Mouse (Mus musculus): ENCODE results near the gene Ggcx. TPM values are rescaled to one million over a fixed set of nuclear protein-coding genes. Genes with fewer than 3 reads are reported as not detected.

The Ggcx gene
- polyA plus RNA-seq, 1 experiment from 2014 or later: 36.0 TPM

- peak; percentile 59 for ATAC-seq (replicated peaks; ENCODE audit: low FRiP score)
- H3K36me3 ChIP-seq: peaks cover 30% of the 10 kb centered on the region
- H3K27ac ChIP-seq: peak overlapping the region; percentile 96
- peak overlapping the region; percentile 65 for H3K4me2 ChIP-seq
- peaks cover 43% of the 10 kb centered on the region for H3K4me1 ChIP-seq
- no peaks in the 10 kb centered on the region for H3K9me3 ChIP-seq (replicated peaks)
- H3K9ac ChIP-seq: peak overlapping the region; percentile 67
- H3K4me3 ChIP-seq (replicated peaks): peak overlapping the region; percentile 51
- H3K27me3 ChIP-seq: no peaks in the 10 kb centered on the region
- WGBS: 16% methylated on average over 13 of the region's 13 CpGs
Measured at GRCm38 (mm10) chr6:72389471-72389940, 24.6 kb upstream of the Ggcx start.

GRCm38 (mm10) chr6:72389941-72390771, 24.0 kb upstream of the Ggcx start, which contains the start of gene Vamp8:
Vamp8 (minus strand) TSS chr6:72390703.
- no peaks in the 10 kb centered on the region for H3K27me3 ChIP-seq
- H3K9ac ChIP-seq: peak within 1 kb of the TSS; percentile 67
- H3K4me1 ChIP-seq: peaks cover 43% of the 10 kb centered on the region
- H3K27ac ChIP-seq: peak within 1 kb of the TSS; percentile 96
- ATAC-seq (replicated peaks; ENCODE audit: low FRiP score): peak; percentile 82
- H3K36me3 ChIP-seq: peaks cover 23% of the 10 kb centered on the region
- no peaks in the 10 kb centered on the region for H3K9me3 ChIP-seq (replicated peaks)
- under 1% methylated on average over 33 of the region's 33 CpGs for WGBS
- H3K4me3 ChIP-seq (replicated peaks): peak within 1 kb of the TSS; percentile 51
- peak within 1 kb of the TSS; percentile 65 for H3K4me2 ChIP-seq

GRCm38 (mm10) chr6:72390795-72391521, 23.1 kb upstream of the Ggcx start:
- Histone ChIP-seq H3K36me3 (peaks cover 15% of the 10 kb centered on the region), H3K4me3 (replicated peaks) (peak overlapping the region; percentile 51)

GRCm38 (mm10) chr6:72392341-72392740, 21.8 kb upstream of the Ggcx start:
- H3K36me3 ChIP-seq: peaks cover 6% of the 10 kb centered on the region; the same call in 1 of the 2 replicates
- H3K27ac ChIP-seq: peak overlapping the region; percentile 96
- WGBS: 94% methylated on average over 5 of the region's 5 CpGs
- H3K4me1 ChIP-seq: peaks cover 43% of the 10 kb centered on the region
- H3K27me3 ChIP-seq: no peaks in the 10 kb centered on the region
- ATAC-seq (replicated peaks; ENCODE audit: low FRiP score): no peak
- H3K4me2 ChIP-seq: no peak overlapping the region
- H3K4me3 ChIP-seq (replicated peaks): no peak overlapping the region
- H3K9me3 ChIP-seq (replicated peaks): no peaks in the 10 kb centered on the region
- no peak overlapping the region for H3K9ac ChIP-seq

More at GRCm38 (mm10) chr6:72390795-72391521, 23.1 kb upstream of the Ggcx start:
- Histone ChIP-seq H3K9ac (peak overlapping the region; percentile 67), H3K4me2 (peak overlapping the region; percentile 65), H3K27ac (peak overlapping the region; percentile 96), H3K9me3 (replicated peaks) (no peaks in the 10 kb centered on the region), H3K4me1 (peaks cover 43% of the 10 kb centered on the region), H3K27me3 (no peaks in the 10 kb centered on the region)
- peak; percentile 87 for ATAC-seq (replicated peaks; ENCODE audit: low FRiP score)
- 8% methylated on average over 12 of the region's 12 CpGs for WGBS

- no peak for ATAC-seq (replicated peaks; ENCODE audit: low FRiP score)
- 79% methylated on average over 10 of the region's 10 CpGs for WGBS
- no peak overlapping the region for H3K4me3 ChIP-seq (replicated peaks)
Measured at GRCm38 (mm10) chr6:72396837-72397251, 17.3 kb upstream of the Ggcx start.

GRCm38 (mm10) chr6:72399967-72400366, 14.1 kb upstream of the Ggcx start:
- Histone ChIP-seq H3K4me2 (no peak overlapping the region), H3K9me3 (replicated peaks) (no peaks in the 10 kb centered on the region), H3K27me3 (no peaks in the 10 kb centered on the region), H3K4me3 (replicated peaks) (no peak overlapping the region), H3K27ac (no peak overlapping the region), H3K36me3 (no peaks in the 10 kb centered on the region), H3K4me1 (0 out of 2 replicates have a peak, but pooled peaks cover 2% of the 10 kb centered on the region), H3K9ac (no peak overlapping the region)
- no peak for ATAC-seq (replicated peaks; ENCODE audit: low FRiP score)
- 35% methylated on average over 2 of the region's 2 CpGs for WGBS

More at GRCm38 (mm10) chr6:72396837-72397251, 17.3 kb upstream of the Ggcx start:
- Histone ChIP-seq H3K27me3 (no peaks in the 10 kb centered on the region), H3K9ac (no peak overlapping the region), H3K9me3 (replicated peaks) (no peaks in the 10 kb centered on the region), H3K4me2 (no peak overlapping the region), H3K4me1 (peaks cover 5% of the 10 kb centered on the region; the same call in 1 of the 2 replicates), H3K27ac (no peak overlapping the region), H3K36me3 (no peaks in the 10 kb centered on the region)

GRCm38 (mm10) chr6:72401875-72402274, 12.2 kb upstream of the Ggcx start:
- Histone ChIP-seq H3K4me1 (0 out of 2 replicates have a peak, but pooled peaks cover 2% of the 10 kb centered on the region), H3K4me2 (no peak overlapping the region), H3K27ac (no peak overlapping the region), H3K9ac (no peak overlapping the region), H3K27me3 (no peaks in the 10 kb centered on the region), H3K9me3 (replicated peaks) (no peaks in the 10 kb centered on the region), H3K4me3 (replicated peaks) (no peak overlapping the region), H3K36me3 (no peaks in the 10 kb centered on the region)
- 21% methylated on average over 7 of the region's 7 CpGs for WGBS
- no peak for ATAC-seq (replicated peaks; ENCODE audit: low FRiP score)

- Histone ChIP-seq H3K27ac (no peak overlapping the region), H3K4me1 (no peaks in the 10 kb centered on the region), H3K4me2 (no peak overlapping the region), H3K27me3 (no peaks in the 10 kb centered on the region), H3K4me3 (replicated peaks) (no peak overlapping the region), H3K9ac (no peak overlapping the region), H3K36me3 (no peaks in the 10 kb centered on the region), H3K9me3 (replicated peaks) (no peaks in the 10 kb centered on the region)
- 81% methylated on average over 7 of the region's 7 CpGs for WGBS
- ATAC-seq (replicated peaks; ENCODE audit: low FRiP score): no peak
Measured at GRCm38 (mm10) chr6:72405356-72405755, 8.8 kb upstream of the Ggcx start.

GRCm38 (mm10) chr6:72407119-72407518, 7.0 kb upstream of the Ggcx start:
- no peak overlapping the region for H3K9ac ChIP-seq
- no peaks in the 10 kb centered on the region for H3K9me3 ChIP-seq (replicated peaks)
- H3K4me1 ChIP-seq: no peaks in the 10 kb centered on the region
- H3K27me3 ChIP-seq: no peaks in the 10 kb centered on the region
- peak; percentile 86 for ATAC-seq (replicated peaks; ENCODE audit: low FRiP score)
- no peak overlapping the region for H3K27ac ChIP-seq
- H3K4me3 ChIP-seq (replicated peaks): no peak overlapping the region
- no peak overlapping the region for H3K4me2 ChIP-seq
- no peaks in the 10 kb centered on the region for H3K36me3 ChIP-seq
- WGBS: 2% methylated on average over 5 of the region's 5 CpGs

GRCm38 (mm10) chr6:72409567-72409966, 4.5 kb upstream of the Ggcx start:
- no peak overlapping the region for H3K27ac ChIP-seq
- H3K4me3 ChIP-seq (replicated peaks): no peak overlapping the region
- ATAC-seq (replicated peaks; ENCODE audit: low FRiP score): no peak
- no peak overlapping the region for H3K9ac ChIP-seq
- H3K4me1 ChIP-seq: peaks cover 6% of the 10 kb centered on the region
- no peaks in the 10 kb centered on the region for H3K9me3 ChIP-seq (replicated peaks)
- H3K36me3 ChIP-seq: no peaks in the 10 kb centered on the region
- WGBS: 19% methylated on average over 3 of the region's 3 CpGs
- no peak overlapping the region for H3K4me2 ChIP-seq
- no peaks in the 10 kb centered on the region for H3K27me3 ChIP-seq

- Histone ChIP-seq H3K36me3 (no peaks in the 10 kb centered on the region), H3K9me3 (replicated peaks) (no peaks in the 10 kb centered on the region), H3K27ac (no peak overlapping the region), H3K27me3 (no peaks in the 10 kb centered on the region), H3K4me3 (replicated peaks) (no peak overlapping the region), H3K4me2 (no peak overlapping the region), H3K9ac (no peak overlapping the region), H3K4me1 (peaks cover 10% of the 10 kb centered on the region)
- no peak for ATAC-seq (replicated peaks; ENCODE audit: low FRiP score)
- WGBS: 42% methylated on average over 1 of the region's 1 CpGs
Measured at GRCm38 (mm10) chr6:72410003-72410402, 4.1 kb upstream of the Ggcx start.

- Histone ChIP-seq H3K4me2 (no peak overlapping the region), H3K36me3 (no peaks in the 10 kb centered on the region), H3K27ac (no peak overlapping the region), H3K4me1 (peaks cover 14% of the 10 kb centered on the region), H3K4me3 (replicated peaks) (no peak overlapping the region), H3K27me3 (no peaks in the 10 kb centered on the region), H3K9ac (no peak overlapping the region), H3K9me3 (replicated peaks) (no peaks in the 10 kb centered on the region)
- 72% methylated on average over 7 of the region's 7 CpGs for WGBS
- ATAC-seq (replicated peaks; ENCODE audit: low FRiP score): no peak
Measured at GRCm38 (mm10) chr6:72410518-72410917, 3.6 kb upstream of the Ggcx start.

Data from kidney, embryonic 15.5 days (tissue).